Mouse (Mus musculus) CH12F3 (cell line): ENCODE results near the gene Urb1.

Experiments used
- in situ Hi-C: fragments of 300-500 bp; cut with MboI; formaldehyde crosslinking; loops from 2 replicates; pipeline ENCODE4 v1.14.3; 2020; ENCODE audit warnings: low sequenced_read_pairs

The Urb1 gene

GRCm38 (mm10) chr16:90809975-90810715 is at the start of gene Urb1:
Urb1 (minus strand) TSS chr16:90810413.
- in situ Hi-C loops: no loop called here

GRCm38 (mm10) chr16:90858206-90858605 is 48.0 kb upstream of the Urb1 start:
- in situ Hi-C loops: no loop called here

GRCm38 (mm10) chr16:90856552-90857200 is 46.5 kb upstream of the Urb1 start:
- in situ Hi-C loops: no loop called here

DNA sequence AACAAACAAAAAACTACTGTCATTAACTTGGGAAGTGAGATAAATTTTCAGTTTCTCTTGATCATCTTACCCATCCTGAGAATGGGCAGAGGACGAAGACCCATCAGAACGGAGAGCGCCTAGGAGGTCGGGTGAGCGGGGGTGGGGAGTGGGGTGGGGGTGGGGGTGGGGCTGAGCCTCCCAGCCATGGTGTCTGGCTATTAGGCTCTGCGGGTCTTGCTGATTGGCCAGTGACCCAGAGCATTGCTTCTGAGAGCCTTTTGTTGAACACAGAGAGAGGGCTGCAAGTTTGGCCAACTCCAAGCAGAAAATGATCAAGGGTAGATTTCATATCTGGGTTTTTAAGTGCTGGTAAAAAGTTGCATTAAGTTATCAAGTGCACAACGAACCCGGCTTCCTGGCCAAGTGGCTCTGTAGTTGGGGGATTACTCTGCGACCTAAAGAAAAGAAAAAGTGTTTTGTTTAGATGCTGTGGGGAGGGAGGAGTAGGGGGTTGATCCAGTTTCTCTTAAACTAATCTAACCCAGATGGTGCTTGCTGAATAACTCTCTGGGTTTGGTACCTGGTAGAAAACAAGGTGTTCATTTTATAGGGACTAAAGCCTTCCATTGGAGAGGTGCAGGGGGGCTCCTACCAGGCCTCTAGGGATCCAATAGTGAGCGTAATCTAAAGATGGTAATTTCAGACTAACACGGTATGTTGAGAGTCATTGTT is 41.6 kb upstream of the Urb1 start:
- in situ Hi-C loops: no loop called here

DNA sequence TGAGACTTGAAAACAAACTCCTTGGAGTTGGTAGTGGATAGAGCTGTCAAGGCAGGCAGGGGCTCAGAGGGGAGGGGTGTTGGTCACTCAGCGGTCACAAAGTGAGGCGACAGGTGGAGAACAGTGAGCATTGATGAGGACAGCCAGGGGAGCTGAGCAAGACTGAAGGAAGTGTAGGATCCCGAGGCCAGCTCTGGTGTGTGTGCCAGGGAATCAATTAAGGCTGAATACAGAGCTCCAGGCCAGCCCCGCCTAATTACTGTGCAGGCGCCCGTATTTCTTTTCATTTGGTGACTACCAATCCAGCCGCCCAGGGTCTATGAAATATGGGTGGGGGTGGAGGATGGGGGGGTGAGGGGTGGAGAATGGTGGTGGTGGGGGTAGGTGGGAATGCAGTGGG is 40.7 kb upstream of the Urb1 start:
- in situ Hi-C loops: no loop called here

DNA sequence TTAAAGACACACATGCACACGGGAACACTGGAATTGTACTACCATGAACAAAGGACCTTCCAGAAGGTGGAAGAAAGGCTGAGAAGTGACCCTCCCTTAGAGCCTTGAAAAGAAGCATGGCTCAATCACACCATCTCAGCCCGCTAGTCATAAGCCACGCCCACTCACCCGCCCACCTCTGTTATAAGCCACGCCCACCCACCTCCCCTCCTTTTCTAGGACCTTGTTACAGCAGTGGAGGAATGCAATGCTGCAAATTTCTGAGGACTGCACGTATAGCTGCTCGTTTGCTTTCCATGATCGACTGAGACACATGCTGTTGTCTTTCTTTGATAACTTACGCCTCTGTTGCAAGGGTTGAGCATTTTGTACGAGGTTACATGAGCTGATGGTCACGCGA is 39.0 kb upstream of the Urb1 start:
- in situ Hi-C loops: no loop called here

DNA sequence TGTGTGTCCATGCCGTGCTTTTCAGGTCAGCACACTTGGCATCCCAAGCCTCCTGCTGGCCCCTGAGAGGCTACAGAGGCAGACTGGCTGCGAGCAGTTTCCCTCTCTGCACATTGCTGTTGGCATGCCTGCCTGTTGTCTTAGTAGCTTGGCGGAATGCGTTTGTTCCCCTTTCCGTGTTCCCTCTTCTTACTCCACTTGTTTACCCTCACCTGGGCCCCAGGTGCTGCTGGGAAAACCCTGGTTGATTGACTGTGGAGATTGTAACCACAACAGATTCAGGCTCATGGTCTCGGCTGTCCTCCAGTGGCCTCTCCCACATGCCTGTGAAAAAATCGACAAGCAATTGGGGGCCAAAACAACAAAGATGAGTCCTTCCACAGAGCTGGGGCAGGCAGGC is 38.5 kb upstream of the Urb1 start:
- in situ Hi-C loops: no loop called here

DNA sequence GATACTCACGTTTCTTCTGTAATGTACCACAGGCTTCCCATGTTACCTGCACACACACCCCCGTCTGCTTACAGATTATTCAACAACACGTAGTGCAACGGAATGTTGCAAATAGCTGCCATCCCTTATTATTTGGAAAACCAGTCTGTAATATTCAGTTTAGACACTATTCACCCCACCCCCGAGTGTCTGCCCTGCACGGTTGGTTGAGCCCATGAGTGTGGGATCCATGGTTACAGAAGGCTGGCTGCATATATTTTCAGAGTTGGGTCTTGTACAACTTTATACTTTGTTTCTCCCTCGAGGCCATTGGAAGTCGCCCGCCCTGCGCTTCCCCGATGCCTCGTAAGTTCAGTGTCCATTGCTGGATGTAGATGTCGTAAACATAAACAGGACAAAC is 35.4 kb upstream of the Urb1 start:
- in situ Hi-C loops: no loop called here

DNA sequence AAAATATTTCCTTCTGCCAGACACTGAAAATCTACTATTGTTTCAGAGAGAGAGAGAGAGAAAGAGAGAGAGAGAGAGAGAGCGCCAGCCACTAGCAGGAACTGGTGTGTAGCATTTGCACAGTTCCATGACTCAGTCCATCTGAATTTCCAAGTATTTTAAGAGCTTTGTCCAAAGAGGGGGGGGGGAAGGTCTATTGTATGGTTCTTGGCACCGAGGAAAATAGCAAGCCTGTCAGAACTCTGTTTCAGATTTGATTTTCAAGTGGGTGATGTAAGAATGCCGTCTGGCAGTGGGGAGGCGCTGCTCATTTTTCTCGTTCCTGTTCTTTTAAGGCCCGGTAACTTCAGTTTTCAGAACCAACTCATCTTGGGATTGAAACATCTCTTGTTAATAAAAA is 34.8 kb upstream of the Urb1 start:
- in situ Hi-C loops: no loop called here

DNA sequence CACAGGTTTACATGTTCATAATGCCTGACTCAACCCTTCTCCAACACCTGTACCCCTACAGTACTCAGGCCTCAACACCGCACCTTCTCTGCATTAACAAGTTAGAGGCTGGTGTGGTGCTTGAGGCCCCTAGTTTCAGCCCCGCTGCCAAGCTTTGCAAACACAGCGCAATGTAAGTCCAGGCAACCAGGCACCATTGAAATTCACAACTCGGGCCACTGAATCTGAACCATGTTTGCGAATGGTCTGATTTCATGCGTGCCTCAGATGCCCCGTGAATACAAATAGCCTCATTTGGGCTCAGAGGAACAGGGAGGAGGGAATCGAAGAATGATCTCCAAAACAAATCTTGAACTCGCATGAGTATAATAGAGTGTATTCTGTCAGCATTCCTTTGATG is 32.0 kb upstream of the Urb1 start:
- in situ Hi-C loops: no loop called here

GRCm38 (mm10) chr16:90837431-90837830 is 27.2 kb upstream of the Urb1 start:
- in situ Hi-C loops: no loop called here

DNA sequence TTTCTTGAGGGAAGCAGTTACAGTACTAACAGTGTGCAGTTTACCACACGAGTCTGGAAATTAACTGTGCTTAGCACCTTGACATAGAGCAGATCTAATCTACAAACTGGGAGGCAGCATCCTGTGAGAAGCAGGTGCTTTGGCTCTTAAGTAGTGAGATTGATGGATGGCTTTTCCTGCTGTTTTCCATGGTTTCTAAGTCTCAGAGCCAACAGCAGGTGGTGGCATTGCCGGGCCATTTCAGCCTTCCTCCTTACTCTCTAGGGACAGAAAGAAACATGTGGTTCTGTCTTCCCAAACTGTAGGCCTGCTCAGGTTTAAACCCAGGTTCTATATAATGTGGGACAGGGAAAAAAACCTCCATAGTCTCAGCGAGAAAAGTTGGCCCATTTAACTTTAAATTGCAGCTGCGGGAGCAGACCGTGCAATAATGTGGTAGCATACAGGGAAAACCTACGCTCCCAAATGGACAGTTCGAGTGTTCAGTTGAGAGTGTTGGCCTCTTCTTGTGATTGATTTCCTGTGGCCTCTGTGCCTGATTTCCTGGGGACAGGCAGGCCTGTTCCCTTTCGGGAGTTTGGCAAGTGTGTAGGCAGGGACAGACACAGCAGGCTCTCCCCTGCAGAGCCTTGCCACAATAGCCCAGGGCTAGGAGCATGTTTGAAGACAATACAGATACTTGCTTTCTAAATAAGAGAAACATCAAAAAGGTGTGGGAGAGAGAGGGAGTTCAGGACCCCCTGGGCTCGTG is 23.0 kb upstream of the Urb1 start:
- in situ Hi-C loops: no loop called here

DNA sequence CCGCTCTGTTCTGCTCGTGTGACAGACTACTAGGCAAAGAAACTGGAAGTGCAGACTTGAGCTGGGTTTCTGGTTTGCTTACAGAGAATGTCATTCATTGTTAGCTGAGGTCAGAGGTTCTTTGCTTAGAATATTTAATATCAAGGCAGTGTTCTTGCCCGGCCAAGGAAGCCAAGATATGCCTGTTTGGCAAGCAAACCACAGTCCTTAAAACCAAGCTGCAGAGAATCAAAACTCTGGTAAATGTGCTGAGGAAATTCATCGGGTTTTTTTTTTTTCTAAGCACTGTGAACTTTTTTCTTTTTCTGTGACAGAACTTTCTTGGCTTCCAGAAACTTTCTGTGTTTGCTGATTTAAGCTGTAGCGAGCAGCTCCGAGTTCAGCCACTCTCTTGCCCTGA is 22.3 kb upstream of the Urb1 start:
- in situ Hi-C loops: no loop called here

DNA sequence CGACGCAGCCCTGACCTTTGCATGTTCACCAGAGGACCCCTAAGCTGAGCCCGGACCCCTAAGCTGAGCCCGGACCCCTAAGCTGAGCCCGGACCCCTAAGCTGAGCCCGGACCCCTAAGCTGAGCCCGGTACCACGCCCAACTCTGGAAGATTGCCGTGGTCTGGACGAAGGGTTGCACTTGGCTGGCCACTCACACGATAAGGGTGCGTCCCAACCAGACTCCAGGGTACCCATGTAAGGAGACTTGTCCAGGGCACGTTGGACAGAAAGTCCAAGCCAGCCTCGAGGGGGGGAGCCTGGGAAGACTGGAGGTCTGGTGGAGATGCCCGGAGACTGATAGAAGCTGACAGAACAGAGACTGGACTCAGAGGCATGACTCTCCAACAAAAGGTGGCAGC is 21.5 kb upstream of the Urb1 start:
- in situ Hi-C loops: no loop called here

DNA sequence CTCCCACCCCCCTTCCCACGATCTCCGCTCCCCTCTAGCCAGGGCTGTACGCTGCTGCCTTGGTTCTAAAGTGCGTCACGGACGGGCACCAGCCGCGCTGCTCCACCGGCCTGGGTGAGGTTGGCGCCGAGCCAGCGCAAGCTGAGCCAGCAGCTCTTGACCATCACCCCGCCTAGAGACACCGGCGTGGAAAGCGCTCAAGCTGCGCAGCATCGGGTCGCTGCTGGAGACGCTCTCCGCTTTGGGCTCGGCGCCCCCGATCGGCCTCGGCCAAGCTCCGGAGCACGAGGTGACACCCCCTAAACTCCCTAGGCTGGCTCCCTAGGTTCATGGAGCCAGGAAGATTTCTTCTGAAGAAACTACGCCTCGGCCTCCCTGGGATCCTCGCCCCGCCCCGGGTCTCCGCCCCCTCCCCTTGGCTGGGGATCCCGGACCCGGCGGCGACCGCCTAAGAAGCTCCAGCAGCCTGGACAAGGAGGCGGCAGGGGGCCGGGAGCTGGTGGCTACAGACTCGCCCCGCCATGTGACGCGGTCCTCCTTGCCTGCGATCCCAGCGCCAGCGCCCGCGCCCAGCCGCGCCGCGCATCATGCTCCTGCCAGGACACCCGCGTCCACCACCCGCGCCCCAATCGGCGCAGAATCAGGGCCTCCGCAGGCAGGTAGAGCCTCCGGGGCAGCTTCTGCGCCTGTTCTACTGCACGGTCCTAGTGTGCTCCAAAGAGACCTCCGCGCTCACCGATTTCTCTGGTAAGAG is 20.6 kb upstream of the Urb1 start:
- in situ Hi-C loops: no loop called here

DNA sequence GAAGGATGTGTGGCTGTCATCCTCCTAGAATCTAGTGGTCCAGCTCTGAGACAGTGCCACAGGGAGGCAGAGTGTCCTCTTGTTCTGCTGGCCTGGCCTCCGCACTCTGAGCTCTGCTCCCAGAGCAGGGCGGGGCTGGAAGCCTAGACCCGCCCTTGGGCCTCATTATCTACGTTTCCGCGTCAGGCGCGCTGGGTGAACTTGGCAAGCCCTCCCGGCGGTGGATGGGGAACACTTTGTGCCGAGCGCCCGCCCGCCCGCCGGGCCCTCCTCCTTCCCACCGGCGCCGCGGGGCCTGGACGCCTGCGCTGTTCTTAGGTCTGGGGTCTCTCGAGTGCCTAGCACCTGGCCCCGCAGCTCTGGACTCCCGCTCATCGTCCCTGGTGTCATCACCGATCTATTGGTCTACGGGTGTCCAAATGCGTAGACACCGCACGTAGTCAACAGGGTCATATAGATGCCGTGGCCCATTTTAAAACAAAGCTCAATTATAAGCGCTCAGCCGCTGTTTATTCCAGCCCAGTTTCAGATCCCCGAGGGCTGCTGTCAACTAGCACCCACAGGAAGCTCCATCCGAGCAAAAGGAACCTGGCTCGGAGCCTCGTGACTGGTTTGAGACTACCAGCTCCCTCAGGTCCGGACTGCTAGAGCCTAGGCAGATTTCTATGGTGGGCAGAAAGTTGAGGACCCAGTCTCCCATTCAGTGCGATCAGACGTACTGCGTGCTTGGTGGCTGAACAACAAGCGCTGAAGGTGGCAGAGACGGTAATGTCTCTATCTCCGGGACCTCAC is 19.9 kb upstream of the Urb1 start:
- in situ Hi-C loops: no loop called here

- in situ Hi-C loops: no loop called here
These were observed 18.9 kb upstream of the Urb1 start for GRCm38 (mm10) chr16:90829136-90829535.

- in situ Hi-C loops: no loop called here
These were observed 17.3 kb upstream of the Urb1 start for GRCm38 (mm10) chr16:90827498-90827897.

DNA sequence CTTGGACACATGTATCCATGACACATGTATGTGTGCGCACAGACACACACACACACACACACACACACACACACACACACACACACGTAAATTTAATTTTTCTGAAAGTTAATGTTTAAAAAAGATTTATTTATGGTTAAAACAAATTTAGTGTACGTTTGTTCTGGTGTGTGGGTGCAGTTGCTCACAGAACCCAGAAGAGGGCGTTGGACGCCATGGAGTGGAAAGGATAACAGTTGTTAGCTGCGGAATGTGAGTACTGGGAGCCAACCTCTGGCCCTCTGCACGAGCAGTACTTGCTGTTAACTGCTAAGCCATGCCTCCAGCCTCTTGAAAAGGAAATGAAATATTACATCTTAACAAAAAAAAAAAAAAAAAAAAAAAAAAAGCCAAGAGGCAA is 16.2 kb upstream of the Urb1 start, which contains the start of gene Eva1c:
Eva1c (plus strand) TSS at position 263 of the 400 bp plus-strand sequence.
- in situ Hi-C loops: no loop called here

DNA sequence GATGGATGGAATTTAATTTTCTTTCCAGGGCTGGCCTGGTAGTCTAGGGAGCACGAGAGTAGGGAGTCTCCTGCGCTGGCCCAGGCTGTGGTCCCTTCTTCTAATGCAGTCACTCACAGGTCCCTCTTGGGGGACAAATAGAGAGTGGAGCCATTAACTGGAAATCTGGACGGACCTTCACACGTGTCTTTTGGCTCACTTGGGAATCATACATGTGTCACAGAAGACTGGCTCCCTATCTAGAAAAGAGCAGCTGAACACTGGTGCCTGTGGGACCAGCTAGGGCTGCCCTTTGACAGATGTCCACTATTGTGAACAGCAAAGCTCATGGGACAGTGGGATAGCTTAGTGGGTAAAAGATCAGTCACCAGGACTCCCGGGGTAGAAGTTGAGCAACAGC is 15.8 kb upstream of the Urb1 start:
- in situ Hi-C loops: no loop called here
